Mouse (Mus musculus) thymus, postnatal 0 days (tissue): ENCODE measurements at regions not wholly inside any gene's neighbourhood (a gene's known extent, or its start where the extent isn't known, plus 50 kb on each side); places are given as distances from the start of the nearest gene placed in this dataset.

Experiments used
- DNase-seq: peaks from one replicate; pipeline ENCODE4 v3.0.0-alpha.2; 2015; ENCODE audit warnings: low spot score

GRCm38 (mm10) chr13:71248261-71249031 lies 406.8 kb upstream of the Adamts16 start:
- no peak for DNase-seq

- no peak for DNase-seq
These were observed 405.6 kb upstream of the Adamts16 start for GRCm38 (mm10) chr13:71247241-71247640.

- DNase-seq, result no peak
These were observed 403.7 kb upstream of the Adamts16 start for GRCm38 (mm10) chr13:71245326-71245725.

- no peak for DNase-seq
These were observed 398.2 kb upstream of the Adamts16 start for GRCm38 (mm10) chr13:71239782-71240181.

- no peak for DNase-seq
These were observed 393.7 kb upstream of the Adamts16 start for GRCm38 (mm10) chr13:71235338-71235737.

GRCm38 (mm10) chr13:71231182-71231581 lies 389.6 kb upstream of the Adamts16 start:
- DNase-seq, result no peak

- DNase-seq, result no peak
These were observed 373.2 kb upstream of the Adamts16 start for GRCm38 (mm10) chr13:71214776-71215175.

GRCm38 (mm10) chr13:71211363-71211762 lies 369.8 kb upstream of the Adamts16 start:
- DNase-seq, result no peak

GRCm38 (mm10) chr13:71210658-71211251 lies 369.1 kb upstream of the Adamts16 start:
- no peak for DNase-seq

- DNase-seq, result no peak
These were observed 364.1 kb upstream of the Adamts16 start for GRCm38 (mm10) chr13:71205708-71206107.

GRCm38 (mm10) chr13:71200656-71201055 lies 359.0 kb upstream of the Adamts16 start:
- no peak for DNase-seq

GRCm38 (mm10) chr13:71195675-71196074 lies 354.1 kb upstream of the Adamts16 start:
- no peak for DNase-seq

GRCm38 (mm10) chr13:71184500-71184899 lies 342.9 kb upstream of the Adamts16 start:
- DNase-seq, result no peak

GRCm38 (mm10) chr13:71179083-71179482 lies 337.5 kb upstream of the Adamts16 start:
- no peak for DNase-seq

GRCm38 (mm10) chr13:71174335-71174734 lies 332.7 kb upstream of the Adamts16 start:
- DNase-seq, result no peak

GRCm38 (mm10) chr13:71166226-71166625 lies 324.6 kb upstream of the Adamts16 start:
- no peak for DNase-seq

GRCm38 (mm10) chr13:71165096-71165920 lies 323.7 kb upstream of the Adamts16 start:
- DNase-seq, result no peak

GRCm38 (mm10) chr13:71164012-71164411 lies 322.4 kb upstream of the Adamts16 start:
- no peak for DNase-seq

- no peak for DNase-seq
These were observed 321.3 kb upstream of the Adamts16 start for GRCm38 (mm10) chr13:71162952-71163351.

- DNase-seq, result no peak
These were observed 316.8 kb upstream of the Adamts16 start for GRCm38 (mm10) chr13:71158300-71158860.

GRCm38 (mm10) chr13:71157656-71158299 lies 316.2 kb upstream of the Adamts16 start:
- DNase-seq, result no peak
